Mouse (Mus musculus) heart, postnatal 10 days (tissue): ENCODE data around the gene Gpr88. TPM values are rescaled to one million over a fixed set of nuclear protein-coding genes. Genes with fewer than 3 reads are reported as not detected.

Experiments used
- DNase-seq, 2 experiments: peaks; one replicate each; pipeline ENCODE4 v3.0.0; 2021
- intact Hi-C: fragments of 180-260 bp; cut with DNase I; formaldehyde crosslinking; loops from one replicate; pipeline ENCODE4 v1.15.1; 2025
- total RNA-seq, 2 experiments: library from RNA; stranded (reverse); gene quantifications; 2 replicates each; pipeline ENCODE4 v1.2.3; 2021

Gene Gpr88
- total RNA-seq: under 1 TPM; 0.17 to 0.35 TPM

DNA sequence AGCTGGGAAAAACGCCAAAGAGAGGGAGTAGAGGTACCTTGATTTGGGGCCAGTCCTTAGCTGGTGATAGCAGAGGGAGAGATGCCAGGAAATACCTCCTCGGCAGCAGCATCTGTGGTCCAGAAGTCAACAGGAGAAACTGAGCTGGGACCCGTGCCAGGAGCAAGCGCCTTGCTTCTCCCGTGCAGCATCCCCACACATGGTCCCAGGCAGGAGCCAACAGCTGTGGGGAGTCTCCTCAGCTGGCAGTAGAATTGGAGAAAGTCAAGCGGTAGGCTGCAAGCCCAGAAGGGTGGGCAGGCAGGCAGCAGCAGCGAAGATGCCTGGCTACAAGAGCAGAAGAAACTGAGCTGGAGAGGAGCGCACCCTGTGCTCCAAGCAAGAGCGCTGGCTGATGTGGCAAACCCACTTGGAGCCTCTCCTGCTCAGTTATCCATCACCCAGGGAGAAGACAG is at the start of gene Gpr88:
Gpr88 (minus strand) TSS at position 427 of the 455 bp plus-strand sequence.
- DNase-seq: peak; percentile 66 to 68
- intact Hi-C loops: loop anchor here (5.0 kb wide), 1 partner anchor 74 kb away; no protein-coding TSS in a partner anchor

DNA sequence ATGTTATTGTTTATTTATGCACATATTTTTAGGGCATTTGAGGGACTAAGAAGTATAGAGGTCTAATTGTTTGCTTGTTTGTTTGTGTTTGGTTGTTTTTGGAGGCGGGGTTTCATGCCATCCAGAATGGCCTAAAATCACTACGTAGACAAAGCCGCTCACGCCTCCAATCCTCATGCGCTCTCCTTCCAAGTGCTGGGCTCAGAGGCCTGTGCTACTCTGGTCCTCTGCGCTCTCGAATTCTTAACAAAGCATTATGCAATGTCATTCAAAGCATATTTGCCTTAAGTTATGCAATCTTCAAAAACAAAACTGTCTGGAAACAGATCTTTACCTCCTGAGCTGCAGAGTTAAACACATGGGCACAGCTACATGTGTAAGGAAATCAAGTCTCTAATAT is 49.3 kb upstream of the Gpr88 start:
- intact Hi-C loops: no loop called here
- no peak for DNase-seq

DNA sequence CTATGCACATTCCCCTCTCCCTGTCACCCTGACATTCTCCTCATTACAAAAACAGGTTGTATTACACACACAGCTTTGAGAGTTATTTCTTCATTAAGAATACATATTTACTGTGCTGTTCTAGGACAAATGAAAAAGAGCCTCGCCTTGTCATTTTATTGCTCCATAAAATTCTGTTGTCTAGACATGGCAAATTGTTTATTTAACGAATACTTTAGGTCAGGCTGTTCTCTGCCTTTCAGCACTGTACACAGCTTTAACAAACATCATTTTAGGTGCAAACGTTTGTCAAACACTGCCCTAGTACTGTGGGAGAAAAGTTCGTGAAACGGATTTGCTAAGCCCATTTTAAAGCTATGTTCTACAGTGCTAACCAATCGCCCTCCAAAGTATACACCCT is 48.5 kb upstream of the Gpr88 start:
- DNase-seq: no peak
- intact Hi-C loops: no loop called here

DNA sequence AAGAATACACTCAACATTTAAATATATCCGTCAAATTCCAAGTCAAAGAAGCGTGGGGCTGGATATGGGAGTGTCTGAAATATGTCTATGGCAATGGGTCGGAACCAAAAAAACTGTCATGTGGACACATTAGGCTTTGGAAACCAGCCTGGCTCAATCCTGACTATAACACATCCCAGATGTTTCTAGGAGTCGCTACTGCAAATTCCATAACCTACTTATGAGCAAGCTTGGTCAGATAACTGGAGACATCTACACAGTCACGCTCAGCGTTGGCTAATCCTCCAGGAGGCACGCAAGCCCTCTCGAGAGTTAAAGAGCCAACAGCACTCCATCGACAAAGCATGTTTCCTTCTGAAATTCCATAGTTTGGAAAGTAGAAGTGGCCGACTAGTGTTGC is 45.4 kb upstream of the Gpr88 start:
- intact Hi-C loops: no loop called here
- peak; percentile 35 to 36 for DNase-seq

DNA sequence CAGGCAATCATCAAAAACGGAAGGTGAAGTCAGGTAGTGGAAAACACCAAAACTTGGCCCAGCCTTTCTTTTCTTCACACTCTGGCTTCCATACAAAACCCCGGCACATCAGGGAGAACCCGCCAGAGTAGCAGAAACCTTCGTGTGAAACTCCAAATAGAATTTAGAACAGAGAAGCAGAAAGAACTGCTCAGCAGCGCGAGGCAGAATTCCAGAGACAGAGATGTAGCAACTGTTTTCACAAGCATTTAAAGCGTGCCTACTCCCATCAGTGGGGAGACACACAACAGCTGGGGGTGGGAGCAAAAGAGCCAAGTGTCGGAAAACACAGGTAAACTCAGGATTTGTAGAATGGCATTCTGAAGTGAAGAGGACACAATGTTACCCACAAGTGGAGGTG is 44.7 kb upstream of the Gpr88 start:
- peak; percentile 5 for DNase-seq
- intact Hi-C loops: no loop called here

DNA sequence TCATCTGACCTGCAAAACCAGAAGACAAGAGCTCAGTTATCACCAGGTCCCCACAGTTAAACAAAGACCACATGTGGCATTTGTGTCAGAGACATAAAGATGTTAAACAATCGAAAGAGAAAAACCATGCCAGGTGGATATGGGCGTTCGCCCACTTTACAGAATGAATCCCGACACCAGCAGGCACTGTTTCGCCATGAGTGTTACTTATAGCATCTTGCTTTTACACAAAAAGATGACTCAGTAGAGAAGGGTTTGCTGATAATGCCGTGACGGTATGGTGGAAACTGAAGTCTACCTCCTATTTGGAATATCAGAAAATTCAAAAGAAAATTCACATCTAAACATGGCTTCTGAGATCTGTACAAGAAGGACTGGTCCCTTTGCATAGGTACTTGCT is 43.9 kb upstream of the Gpr88 start:
- DNase-seq: no peak
- intact Hi-C loops: no loop called here

DNA sequence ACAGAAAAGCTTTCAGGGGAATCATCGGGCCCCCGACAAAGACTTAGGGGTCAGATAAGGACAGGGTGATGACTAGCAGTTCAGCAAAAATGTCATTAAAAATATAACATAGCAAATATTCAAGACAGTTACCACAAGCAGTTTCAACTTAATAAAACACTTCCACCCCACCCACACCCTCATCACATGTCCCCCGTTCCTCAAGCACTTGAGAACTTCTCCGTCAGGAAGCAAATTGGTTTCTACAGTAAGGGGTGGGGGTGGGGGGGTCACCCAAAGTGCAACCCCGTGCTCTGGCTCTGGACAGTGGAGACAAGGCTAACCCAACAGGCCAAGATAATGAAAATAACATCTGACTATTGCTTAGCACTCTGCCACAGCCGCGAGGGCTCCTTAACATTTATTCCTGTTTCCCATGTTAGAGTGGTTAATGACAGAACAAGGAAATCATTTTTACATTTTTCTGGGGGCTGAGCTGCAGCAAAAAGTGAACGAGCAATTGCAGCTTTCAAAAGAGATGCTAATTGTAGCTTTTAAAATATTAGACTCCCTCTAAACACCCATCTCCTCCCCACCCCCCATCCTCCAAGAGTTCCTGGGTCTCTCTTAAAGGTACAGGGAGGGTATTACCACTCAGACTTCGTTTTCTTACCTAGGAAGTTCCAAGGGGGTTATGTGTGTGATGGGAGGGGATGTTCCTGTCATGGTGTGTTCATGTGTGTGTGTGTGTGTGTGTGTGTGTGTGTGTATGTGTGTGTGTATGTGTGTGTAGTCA is 36.9 kb upstream of the Gpr88 start:
- intact Hi-C loops: no loop called here
- DNase-seq: no peak

DNA sequence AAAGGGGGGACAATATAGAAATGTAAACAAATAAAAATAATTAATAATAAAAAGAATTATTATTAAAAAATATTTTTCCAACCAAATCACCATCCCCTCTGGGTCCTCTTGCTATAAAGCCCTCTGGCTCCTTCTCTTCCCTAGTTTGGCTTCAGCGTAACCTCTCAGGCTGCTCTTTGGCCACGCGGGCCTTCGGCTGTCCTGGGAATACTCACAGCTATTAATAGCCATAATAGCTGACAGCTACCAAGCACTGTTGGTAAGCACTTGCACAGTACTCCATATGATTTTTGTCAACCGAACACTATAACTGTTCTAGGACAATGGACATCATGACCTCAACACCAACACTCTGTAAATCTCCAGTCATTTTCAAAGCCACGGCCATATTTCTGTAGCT is 35.5 kb upstream of the Gpr88 start:
- intact Hi-C loops: no loop called here
- peak; percentile 40 to 50 for DNase-seq

DNA sequence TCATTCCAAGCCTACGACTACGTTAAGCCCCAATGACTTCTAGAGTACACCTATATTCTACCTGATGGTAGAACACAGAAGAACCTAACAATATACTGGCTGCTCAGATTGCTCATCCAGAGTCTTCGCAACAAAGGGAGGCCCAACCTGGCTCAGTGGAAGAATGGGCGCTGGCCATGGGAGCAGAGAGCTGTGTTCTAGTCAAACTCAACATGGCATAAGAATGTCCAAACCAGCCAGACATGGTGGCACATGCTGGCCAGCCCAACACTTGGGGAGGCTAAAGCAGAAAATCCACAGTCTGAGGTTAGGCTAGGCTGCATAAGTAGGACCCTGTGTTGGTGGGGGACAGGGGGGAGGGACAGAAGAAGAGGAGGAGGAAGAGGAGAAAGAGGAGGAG is 31.4 kb upstream of the Gpr88 start:
- DNase-seq: no peak
- intact Hi-C loops: no loop called here

DNA sequence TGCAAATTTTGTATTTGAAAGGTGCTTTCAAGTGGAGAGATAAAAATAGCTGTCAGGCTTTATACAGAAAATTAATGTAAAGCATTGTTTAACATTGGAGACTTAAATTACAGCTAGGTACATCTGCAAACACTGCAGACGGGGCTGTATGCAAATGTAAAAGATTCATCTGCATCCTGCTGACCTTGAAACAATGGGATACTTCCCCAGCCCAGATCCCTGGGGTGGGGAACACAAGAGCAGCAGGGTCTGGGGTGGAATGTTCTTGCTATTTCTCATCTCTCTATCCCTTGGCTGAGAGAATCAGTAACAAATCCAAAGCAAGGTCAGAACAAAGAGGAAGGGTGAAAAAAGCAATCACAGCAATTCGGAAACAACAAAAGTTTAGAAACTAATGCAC is 30.7 kb upstream of the Gpr88 start:
- DNase-seq: no peak
- intact Hi-C loops: no loop called here

DNA sequence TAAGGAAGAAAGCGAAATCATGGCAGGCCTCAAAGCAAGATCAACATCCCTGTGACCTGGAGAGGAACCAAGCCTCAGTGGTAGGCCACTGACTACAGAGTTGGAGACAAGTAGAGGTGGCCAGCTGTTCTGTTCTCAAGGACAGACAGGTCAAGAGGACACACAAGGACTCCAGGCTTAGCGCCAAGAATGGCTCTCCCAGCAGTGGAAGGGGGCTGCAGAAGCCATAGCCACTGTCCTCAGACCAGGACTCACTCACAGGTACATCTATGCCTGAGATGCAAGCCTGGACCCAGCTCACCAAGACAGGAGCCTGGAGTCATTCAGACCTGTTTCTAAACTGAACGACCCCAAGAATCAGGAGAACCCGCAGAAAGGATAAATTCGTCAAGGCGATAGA is 28.4 kb upstream of the Gpr88 start:
- DNase-seq: no peak
- intact Hi-C loops: no loop called here

DNA sequence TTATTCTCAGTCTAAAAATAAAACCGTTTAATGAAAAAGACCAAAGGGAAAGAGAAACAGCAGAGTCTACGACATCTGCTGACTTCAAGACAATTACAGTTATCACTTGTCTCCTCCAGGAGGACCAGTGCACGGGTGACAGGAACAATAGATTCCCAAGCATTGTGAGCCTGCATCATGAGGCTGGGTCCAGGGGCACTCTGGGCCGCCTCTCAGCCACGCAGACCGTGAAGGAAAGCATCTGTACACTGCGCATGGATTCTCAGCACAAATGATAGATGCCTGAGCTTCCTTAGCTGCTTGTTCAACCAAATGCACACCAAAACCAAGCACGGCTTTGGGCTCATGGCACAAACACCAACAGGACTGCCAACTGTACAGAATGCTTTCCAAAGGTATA is 23.8 kb upstream of the Gpr88 start:
- no peak for DNase-seq
- intact Hi-C loops: no loop called here

DNA sequence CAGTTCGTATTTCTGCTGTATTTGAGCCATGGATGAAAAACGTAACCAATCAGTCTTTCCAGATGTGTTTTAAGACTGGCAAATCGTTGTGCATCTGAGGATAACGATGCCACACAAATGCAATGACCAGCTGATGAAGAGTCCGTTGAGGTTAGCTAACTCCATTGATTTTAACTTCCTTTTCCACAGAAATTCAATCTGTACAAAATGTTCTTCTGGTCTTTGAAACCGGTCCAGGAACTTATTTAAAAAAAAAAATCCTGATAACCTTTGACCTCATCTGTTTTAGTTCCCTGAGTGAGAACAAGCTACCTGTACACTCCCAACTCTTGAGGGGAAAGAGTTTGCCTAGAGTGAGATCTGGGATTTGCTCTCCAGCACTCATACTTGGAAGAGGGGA is 18.4 kb upstream of the Gpr88 start:
- intact Hi-C loops: no loop called here
- no peak for DNase-seq

DNA sequence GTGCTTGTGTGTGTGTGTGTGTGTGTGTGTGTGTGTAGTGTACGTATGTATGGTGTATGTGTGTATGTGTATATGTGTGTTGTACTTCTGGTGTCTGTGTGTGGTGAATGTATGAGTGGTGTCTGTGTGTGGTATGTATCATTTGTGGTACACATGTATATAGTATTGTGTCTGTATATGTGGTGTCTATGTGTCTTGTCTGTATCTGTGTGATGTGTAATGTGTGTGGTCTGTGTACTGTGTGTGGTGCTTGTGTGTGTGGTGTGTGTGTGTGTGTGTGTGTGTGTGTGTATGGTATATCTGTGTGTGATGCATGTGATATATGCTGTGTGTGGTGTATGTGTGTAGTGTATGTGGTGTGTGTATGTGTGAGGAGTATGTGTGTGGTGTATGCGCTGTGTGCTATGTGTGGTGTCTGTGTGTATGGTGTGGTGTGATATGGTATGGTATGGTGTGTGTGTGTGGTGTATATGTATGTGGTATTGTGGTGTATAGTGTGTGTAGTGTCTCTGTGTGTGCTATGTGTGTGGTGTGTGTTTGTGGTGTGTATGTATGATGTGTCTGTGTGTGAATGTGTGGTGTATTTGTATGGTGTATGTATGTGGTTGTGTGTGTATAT is 13.8 kb upstream of the Gpr88 start:
- intact Hi-C loops: no loop called here
- no peak for DNase-seq

DNA sequence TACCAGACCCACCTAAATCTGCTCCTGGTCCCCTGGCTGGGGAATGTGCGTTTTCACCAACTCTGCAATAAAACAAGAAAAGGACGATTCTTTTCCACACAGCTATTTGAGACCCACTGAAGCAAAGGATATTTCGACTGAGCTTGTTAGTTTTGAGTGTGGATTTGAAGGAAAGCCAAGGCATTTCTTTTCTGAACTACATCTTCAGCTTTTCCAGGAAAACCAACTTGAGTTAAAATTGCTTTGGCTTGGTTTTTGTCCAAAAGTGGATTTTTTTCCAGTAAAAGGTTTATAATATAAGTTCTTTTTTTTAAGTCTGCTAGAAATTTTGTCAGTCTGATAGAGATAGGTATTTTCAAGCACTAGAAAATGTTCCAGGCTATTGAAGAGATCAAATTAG is 13.1 kb upstream of the Gpr88 start:
- DNase-seq: no peak
- intact Hi-C loops: no loop called here

DNA sequence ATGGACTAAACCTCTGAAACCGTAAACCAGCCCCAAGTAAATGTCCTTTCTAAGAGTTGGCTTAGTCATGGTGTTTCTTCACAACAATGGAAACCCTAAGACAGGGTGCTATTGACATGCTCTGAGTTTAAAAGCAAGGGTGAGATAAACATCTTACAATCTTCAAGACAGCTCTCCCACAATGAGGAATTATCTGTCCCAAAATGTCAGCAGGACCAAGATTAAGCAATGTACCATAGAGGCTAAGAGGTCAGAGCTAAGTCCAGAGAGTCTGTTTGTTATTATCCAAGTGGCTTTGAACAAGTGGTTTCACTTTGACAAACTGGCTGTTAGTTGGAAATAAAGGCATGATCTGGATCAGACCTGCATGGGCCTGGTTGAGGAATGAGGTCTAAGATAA is 10.7 kb upstream of the Gpr88 start:
- intact Hi-C loops: no loop called here
- DNase-seq: no peak

DNA sequence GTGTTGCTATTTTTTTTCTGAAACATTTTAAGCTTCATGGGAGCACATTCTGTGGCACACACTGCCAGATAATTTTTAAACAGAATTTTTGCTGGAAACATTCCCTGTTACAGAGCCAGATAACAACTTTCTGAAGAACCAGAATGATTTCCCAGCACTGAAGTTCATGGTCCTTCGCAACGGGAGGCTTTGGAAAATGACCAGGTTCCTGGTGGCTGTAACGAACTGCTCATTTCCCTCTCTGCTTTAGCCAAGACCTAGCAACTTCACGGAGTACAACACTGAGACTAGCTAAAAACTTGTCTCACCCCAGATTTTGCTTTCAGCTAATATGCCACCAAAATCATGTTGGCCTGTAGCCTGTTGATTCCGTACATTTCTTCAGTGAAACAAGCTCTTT is 9.8 kb upstream of the Gpr88 start:
- peak in 1 of 2 experiments; percentile 14 for DNase-seq
- intact Hi-C loops: no loop called here

DNA sequence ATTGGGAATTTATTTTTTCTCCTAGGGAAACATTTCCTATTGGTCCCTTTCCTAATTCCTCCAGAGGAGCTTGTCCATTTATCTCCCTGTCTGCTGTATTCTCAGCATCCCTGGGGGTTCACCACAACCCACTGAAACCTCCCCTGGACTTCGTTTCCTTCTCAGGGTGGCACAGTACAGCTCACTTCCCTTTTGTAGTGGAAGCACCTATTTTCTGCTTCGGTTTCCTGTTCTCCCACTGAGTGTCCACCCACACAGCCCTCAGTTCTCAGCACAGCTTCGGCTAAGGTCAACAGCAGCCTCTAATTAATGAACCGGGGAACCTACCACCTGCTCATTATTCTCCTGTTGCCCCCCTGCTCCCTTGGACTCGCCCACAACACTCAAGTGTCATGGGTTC is 2.8 kb upstream of the Gpr88 start:
- no peak for DNase-seq
- intact Hi-C loops: no loop called here

DNA sequence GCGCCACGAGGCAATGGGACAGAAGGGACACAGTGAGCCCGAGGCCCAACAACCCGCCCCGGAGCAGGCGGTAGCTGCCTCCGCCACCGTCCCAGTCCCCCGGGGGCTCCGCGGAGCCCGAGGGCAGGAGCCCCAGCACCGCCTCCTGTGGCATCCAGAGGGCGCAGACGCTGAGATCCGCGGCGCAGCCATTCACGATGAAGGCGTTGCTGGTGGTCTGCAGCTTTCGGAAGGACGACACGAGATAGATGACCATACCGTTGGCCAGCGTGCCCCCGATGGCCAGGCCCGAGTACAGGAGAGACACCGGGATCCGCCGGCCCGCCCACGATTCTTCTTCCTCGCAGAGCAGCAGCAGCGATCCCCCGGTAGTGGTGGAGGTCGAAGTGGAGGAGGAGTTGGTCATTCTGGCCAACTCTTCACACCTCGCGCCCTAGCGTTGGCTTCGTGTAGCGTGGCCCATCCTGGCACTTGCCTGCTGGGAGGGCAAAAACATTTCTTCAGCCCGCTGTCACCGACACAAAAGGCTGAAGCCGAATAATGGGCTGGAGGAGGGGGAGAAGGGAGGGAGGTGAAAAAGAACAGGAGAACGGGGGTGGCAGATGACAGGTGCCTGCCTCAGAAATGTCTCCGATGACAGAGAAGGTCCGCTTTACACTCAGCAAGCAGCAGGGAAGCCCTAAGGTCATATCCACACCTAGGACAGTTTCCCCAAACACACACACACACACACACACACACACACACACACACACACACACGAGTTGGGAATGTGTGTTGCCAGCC is 855 bp downstream of the Gpr88 start:
- peak; percentile 25 to 33 for DNase-seq
- intact Hi-C loops: loop anchor here (5.0 kb wide), 1 partner anchor 75 kb away; no protein-coding TSS in a partner anchor

DNA sequence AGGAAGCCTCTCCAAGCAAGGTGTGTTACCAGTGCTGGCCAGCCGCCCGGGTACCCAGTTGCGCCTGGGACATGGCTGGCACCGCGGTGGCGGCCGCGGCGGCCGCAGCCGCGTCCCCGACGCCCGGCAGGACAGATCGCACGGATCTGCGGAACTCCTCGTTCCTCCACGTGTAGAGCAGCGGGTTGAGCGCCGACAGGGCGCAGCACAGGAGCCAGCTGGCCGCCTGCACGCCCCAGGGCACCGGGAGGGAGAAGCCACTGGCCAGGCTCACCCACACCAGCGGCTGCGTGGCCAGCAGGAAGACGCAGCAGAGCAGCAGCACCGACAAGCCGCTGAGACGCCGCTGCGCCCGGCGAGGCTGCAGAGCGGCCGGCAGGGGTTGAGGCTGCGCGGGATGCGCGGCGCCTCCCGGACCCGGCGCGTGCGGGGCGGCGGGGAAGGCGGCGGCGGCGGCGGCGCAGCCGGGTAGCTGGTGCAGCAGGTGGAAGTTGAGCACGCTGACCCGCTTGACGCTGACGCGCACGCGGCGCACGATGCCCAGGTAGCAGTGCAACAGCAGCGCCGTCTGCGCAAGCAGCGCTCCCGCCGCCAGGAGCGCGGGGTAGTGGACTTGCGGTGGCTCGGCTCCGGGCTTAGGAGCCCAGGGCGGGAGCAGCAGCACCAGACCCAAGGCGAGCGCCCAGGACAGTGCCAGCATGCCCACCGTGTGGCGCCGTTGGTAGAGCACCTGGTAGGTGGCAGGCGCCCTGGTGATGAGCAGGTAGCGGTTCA is 1.6 kb downstream of the Gpr88 start:
- DNase-seq: peak; percentile 36 to 40
- intact Hi-C loops: loop anchor here (5.0 kb wide), 1 partner anchor 76 kb away; no protein-coding TSS in a partner anchor

DNA sequence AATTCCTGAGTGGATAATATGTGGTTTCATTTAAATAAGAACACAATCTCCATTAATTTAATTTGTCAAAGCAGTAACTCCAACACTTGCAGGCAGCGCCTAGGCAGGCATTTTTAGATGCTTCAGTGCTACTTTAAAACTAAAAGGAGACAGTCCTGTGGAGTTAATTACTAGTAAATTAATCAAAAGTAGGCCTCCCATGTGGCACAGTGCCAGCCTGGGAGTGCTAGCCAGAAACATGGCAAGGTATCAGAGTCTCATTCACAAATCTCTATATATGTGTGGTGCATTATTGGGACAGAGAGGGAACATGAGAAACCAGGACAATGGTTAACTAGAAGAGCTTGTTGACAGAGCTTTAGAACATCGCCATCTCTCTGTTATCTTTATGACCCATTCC is 4.3 kb downstream of the Gpr88 start:
- intact Hi-C loops: no loop called here

More for the DNA sequence above, 4.3 kb downstream of the Gpr88 start:
- DNase-seq: no peak
